Mouse (Mus musculus) neural tube, embryonic 12.5 days (tissue): Measurements from ENCODE around the gene Tbc1d2. TPM values are rescaled to one million over a fixed set of nuclear protein-coding genes. Genes with fewer than 3 reads are reported as not detected.

ENCODE experiments used
- ATAC-seq: fragments of 200-750 bp; cut with Nextera tagmentation; 2 replicates; pipeline ENCODE4 v1.8.0; 2017; ENCODE audit warnings: low read depth, mild to moderate bottlenecking, moderate TSS enrichment, moderate library complexity; ENCODE audit not compliant: low FRiP score
- H3K27ac ChIP-seq: fragments of 300-500 bp; sonication (generic); 2 replicates; pipeline ENCODE4 v1.5.1; 2016
- H3K27me3 ChIP-seq: fragments of 300-500 bp; sonication (generic); replicated peaks from 2 replicates; pipeline ENCODE4 v1.6.1; 2016; ENCODE audit warnings: mild to moderate bottlenecking
- H3K36me3 ChIP-seq: fragments of 300-500 bp; sonication (generic); 2 replicates; pipeline ENCODE4 v1.6.1; 2016; ENCODE audit warnings: mild to moderate bottlenecking
- H3K4me1 ChIP-seq: fragments of 300-500 bp; sonication (generic); 2 replicates; pipeline ENCODE4 v1.6.1; 2016
- H3K4me2 ChIP-seq: fragments of 300-500 bp; sonication (generic); replicated peaks from 2 replicates; pipeline ENCODE4 v1.6.1; 2016; ENCODE audit warnings: mild to moderate bottlenecking
- H3K4me3 ChIP-seq: fragments of 300-500 bp; sonication (generic); 2 replicates; pipeline ENCODE4 v1.5.1; 2016
- H3K9ac ChIP-seq: fragments of 300-500 bp; sonication (generic); 2 replicates; pipeline ENCODE4 v1.6.1; 2016; ENCODE audit warnings: mild to moderate bottlenecking
- H3K9me3 ChIP-seq: fragments of 300-500 bp; sonication (generic); 2 replicates; pipeline ENCODE4 v1.6.1; 2016; ENCODE audit warnings: mild to moderate bottlenecking
- WGBS: fragments of 180-500 bp; shearing (Covaris S2); methylation state at CpG from one replicate; pipeline ENCODE4 v1.1.7; 2016; 5-methylcytosine and 5-hydroxymethylcytosine counted together
- polyA plus RNA-seq: library from polyadenylated mRNA; unstranded; fragments of >200 nt; fragmentation: Nextera tagmentation; extraction: Ambion mirVana; gene quantifications from 2 replicates; pipeline ENCODE4 v1.2.1, GENCODE M21; 2016

The Tbc1d2 gene
- polyA plus RNA-seq, 1 experiment from 2014 or later, result 1.5 TPM

DNA sequence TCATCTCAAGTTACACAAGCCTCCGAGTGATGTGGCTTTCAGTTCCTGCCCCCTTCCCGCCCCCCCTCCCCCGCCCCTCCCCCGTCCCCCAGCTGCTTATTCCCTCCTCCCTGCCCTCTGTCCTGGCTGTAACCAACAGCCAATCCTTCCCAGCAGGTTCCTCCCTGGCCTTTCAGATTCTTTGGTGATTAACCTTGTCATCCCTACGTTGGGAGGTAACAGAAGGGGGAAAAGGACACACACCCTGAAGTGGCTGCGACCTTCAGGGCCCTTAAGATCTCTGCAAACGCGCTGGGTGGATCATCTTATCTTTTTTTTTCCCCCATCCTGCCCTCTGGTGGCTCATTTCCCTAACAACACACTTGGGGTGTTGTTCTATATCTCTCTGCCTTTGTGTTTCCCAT lies 15.4 kb upstream of the Tbc1d2 start:
- 2% methylated on average over 8 of the region's 8 CpGs for WGBS
- H3K36me3 ChIP-seq, result no peaks in the 10 kb centered on the region
- H3K4me2 ChIP-seq, result peak overlapping the region; percentile 70
- H3K9me3 ChIP-seq, result no peaks in the 10 kb centered on the region
- H3K4me1 ChIP-seq, result peaks cover 19% of the 10 kb centered on the region
- no peak overlapping the region for H3K9ac ChIP-seq
- no peak for ATAC-seq
- H3K4me3 ChIP-seq, result no peak overlapping the region
- no peaks in the 10 kb centered on the region for H3K27me3 ChIP-seq
- H3K27ac ChIP-seq, result no peak overlapping the region

DNA sequence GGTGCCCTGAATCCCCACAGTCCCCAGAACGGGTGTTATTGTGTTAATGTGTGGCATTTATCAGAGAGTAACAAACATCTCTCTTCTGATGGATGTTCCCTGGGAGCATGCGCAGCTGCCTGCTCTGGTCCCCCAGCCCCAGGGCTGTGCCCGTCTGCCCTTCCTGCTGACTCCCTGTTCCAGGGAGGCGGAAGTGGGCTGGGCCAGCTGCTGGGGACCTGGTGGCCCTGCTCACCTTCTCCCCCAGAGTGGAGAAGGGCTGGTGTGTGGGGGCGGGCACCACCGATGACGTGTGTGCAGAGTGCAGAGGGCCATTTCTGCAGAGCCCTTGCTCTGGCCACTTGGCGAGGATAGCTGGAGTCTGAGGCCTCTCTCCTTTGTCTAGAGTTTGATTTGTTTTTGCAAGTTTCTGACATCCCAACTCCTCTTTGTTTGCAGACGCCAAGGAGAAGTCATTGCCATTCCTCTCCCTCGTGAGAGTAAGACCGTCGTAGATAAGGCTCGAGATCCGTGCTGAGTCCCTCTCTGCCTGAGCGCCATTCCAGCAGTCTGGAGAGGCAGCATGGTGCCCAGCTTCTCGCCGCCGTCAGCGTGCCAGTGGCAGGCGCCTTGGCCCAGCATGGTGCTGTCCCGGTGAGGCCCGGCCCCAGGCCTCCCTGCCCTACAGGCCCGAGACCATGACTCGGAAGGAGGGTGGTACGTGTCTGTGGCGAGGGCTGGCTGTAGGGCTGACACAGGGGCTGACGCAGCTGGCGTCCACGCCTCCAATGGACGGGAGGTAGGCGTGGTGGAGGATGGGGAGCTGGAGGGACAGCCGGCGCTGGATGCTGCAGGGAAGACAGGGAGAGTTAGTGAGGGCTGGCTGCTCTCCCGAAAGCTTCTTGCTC lies 14.4 kb upstream of the Tbc1d2 start:
- Histone ChIP-seq H3K9ac (peak overlapping the region; percentile 61), H3K27ac (peak overlapping the region; percentile 81)
- 1% methylated on average over 34 of the region's 34 CpGs for WGBS

DNA sequence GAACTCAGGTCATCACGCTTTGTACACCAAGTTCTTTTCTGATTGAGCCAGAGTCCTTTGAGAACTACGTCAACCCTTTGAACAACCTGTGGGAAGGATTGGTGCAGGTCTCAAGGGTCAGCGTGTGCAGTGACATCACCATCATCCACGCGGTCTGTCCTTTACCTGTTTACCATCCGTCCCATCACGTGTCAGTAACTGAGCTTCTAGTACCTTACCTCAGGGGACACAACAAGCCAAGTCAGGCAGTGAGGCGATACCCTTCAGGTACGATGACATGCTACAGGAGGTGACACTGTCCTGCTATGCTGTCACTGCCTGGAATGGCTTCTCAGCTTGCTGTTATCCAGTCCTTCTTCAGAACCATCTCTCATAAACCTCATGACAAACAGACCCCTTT lies 11.4 kb upstream of the Tbc1d2 start:
- H3K4me3 ChIP-seq, result no peak overlapping the region
- H3K4me2 ChIP-seq, result no peak overlapping the region
- H3K27ac ChIP-seq, result no peak overlapping the region
- H3K36me3 ChIP-seq, result no peaks in the 10 kb centered on the region
- no peaks in the 10 kb centered on the region for H3K27me3 ChIP-seq
- peaks cover 19% of the 10 kb centered on the region for H3K4me1 ChIP-seq
- ATAC-seq, result no peak
- no peaks in the 10 kb centered on the region for H3K9me3 ChIP-seq
- H3K9ac ChIP-seq, result no peak overlapping the region
- WGBS, result 78% methylated on average over 9 of the region's 9 CpGs

More for the DNA sequence above, 14.4 kb upstream of the Tbc1d2 start:
- peaks cover 19% of the 10 kb centered on the region for H3K4me1 ChIP-seq
- H3K36me3 ChIP-seq, result no peaks in the 10 kb centered on the region
- H3K4me3 ChIP-seq, result peak overlapping the region; percentile 34
- ATAC-seq, result peak; percentile 93
- H3K4me2 ChIP-seq, result peak overlapping the region; percentile 70
- no peaks in the 10 kb centered on the region for H3K27me3 ChIP-seq
- no peaks in the 10 kb centered on the region for H3K9me3 ChIP-seq

DNA sequence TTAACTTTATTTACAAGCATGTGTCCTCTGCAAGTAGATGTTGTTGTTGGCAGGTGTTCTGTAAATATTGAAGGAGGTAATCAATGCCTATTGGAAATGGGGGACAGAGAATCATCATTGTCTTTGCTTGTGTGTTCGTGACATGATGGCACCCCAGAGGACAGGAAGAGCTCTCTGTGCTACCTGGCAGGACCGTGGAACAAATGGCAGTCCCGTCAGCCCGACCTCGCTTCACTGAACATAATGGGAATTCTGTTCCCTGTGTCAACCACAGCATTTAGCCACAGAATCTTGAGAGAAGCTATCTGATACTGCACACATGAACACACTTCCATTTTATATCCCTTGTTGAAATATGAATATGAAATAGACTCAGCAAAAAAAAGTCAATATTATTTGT lies 8.9 kb upstream of the Tbc1d2 start:
- WGBS, result 55% methylated on average over 5 of the region's 5 CpGs
- Histone ChIP-seq H3K27ac (no peak overlapping the region), H3K36me3 (no peaks in the 10 kb centered on the region), H3K4me3 (no peak overlapping the region), H3K27me3 (no peaks in the 10 kb centered on the region), H3K9me3 (no peaks in the 10 kb centered on the region), H3K9ac (no peak overlapping the region), H3K4me1 (peaks cover 8% of the 10 kb centered on the region; the same call in 1 of the 2 replicates), H3K4me2 (no peak overlapping the region)
- ATAC-seq, result no peak

DNA sequence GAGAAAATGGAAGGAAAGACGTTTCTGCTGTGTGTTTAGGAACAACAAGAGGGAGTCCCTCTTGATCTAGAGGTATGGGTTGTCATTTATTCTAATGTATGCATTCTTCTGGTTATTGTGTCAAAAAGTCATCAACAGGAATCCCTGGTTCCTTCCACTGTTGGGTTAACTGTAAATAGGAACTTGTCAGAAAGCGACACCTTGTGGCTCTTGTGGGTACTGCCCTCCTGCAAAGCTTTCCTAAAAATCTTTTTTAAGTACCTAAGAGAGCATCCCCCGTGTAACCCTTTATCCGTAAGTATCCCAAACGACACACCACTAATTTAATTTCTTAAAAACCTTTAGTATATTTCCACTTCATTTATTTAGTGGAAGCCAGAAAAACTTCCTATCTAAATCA lies 7.1 kb upstream of the Tbc1d2 start:
- WGBS, result 14% methylated on average over 5 of the region's 5 CpGs
- ATAC-seq, result no peak
- Histone ChIP-seq H3K9me3 (no peaks in the 10 kb centered on the region), H3K36me3 (no peaks in the 10 kb centered on the region), H3K27me3 (peaks cover 6% of the 10 kb centered on the region; the same call in 1 of the 2 replicates), H3K4me3 (no peak overlapping the region), H3K4me1 (no peaks in the 10 kb centered on the region), H3K9ac (no peak overlapping the region), H3K27ac (no peak overlapping the region), H3K4me2 (no peak overlapping the region)

DNA sequence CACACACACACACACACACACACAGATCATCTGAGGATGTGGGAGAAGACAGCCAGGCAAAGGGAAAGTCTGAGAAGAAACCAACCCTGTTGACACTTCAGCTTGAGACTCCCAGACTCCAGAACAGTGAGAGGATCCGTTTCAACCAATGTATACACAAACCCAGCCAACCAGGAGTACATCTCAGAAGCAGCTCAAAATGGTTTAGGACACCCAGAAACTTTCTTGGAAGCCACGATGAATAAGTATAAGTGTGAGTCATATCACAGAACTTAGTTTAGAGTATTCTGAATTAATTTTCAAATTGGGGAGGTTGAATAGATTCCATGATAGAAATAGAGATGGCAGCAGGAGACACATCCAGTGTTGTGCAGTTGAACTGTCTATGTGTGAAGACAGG lies 5.9 kb upstream of the Tbc1d2 start:
- no peak overlapping the region for H3K4me3 ChIP-seq
- H3K9ac ChIP-seq, result no peak overlapping the region
- no peaks in the 10 kb centered on the region for H3K4me1 ChIP-seq
- H3K9me3 ChIP-seq, result no peaks in the 10 kb centered on the region
- 74% methylated on average over 2 of the region's 2 CpGs for WGBS
- H3K36me3 ChIP-seq, result no peaks in the 10 kb centered on the region
- no peak overlapping the region for H3K27ac ChIP-seq
- ATAC-seq, result no peak
- H3K4me2 ChIP-seq, result no peak overlapping the region
- peaks cover 14% of the 10 kb centered on the region; the same call in 1 of the 2 replicates for H3K27me3 ChIP-seq

DNA sequence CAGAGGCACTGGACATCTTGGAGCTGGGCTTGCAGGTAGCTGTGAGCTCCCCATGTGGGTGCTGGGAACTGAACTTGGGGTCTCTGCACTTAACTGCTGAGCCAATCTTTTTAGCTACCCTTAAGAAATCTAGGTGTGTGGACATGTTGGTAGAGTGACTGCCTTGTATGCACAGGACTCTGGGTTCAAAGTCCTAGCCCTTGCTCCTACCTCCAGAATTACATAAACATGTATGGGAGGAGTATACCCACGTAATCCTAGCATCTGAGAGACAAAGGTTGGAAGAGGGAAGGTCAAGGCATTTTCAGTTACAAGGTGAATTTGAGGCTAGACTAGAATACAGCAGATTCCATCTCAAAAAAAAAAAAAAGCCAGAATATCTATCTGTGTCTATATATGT lies 5.3 kb upstream of the Tbc1d2 start:
- 58% methylated on average over 1 of the region's 1 CpGs for WGBS
- Histone ChIP-seq H3K9me3 (no peaks in the 10 kb centered on the region), H3K9ac (no peak overlapping the region), H3K4me1 (no peaks in the 10 kb centered on the region), H3K27ac (no peak overlapping the region), H3K36me3 (no peaks in the 10 kb centered on the region), H3K4me3 (no peak overlapping the region), H3K27me3 (peaks cover 14% of the 10 kb centered on the region; the same call in 1 of the 2 replicates), H3K4me2 (no peak overlapping the region)
- ATAC-seq, result no peak

DNA sequence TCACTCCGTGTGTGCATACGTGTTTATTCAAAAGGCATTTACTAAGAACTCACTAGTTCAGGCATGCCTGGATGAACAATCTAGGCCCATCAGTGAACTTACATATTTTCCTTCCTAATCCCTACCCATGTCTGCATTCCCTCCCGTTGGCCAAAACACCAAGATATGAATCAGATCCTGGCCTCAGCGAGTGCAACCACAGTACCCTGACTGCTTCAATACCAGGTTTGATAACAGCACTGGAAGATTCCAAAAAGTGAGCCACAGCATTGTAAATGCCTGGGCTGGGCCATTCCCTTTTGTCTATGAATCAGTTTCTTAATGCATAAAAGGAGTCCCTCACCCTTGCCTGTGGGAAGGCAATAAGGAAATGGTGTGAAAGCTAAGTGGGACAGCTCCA lies 848 bp downstream of the Tbc1d2 start:
- Histone ChIP-seq H3K9me3 (no peaks in the 10 kb centered on the region), H3K4me1 (peaks cover 4% of the 10 kb centered on the region; the same call in 1 of the 2 replicates), H3K36me3 (no peaks in the 10 kb centered on the region), H3K4me2 (peak overlapping the region; percentile 89), H3K27ac (no peak overlapping the region), H3K27me3 (peaks cover 31% of the 10 kb centered on the region), H3K9ac (no peak overlapping the region), H3K4me3 (0 out of 2 replicates have a peak overlapping the region, but pooled peaks have one; percentile 66)
- WGBS, result 69% methylated on average over 4 of the region's 4 CpGs
- ATAC-seq, result no peak

DNA sequence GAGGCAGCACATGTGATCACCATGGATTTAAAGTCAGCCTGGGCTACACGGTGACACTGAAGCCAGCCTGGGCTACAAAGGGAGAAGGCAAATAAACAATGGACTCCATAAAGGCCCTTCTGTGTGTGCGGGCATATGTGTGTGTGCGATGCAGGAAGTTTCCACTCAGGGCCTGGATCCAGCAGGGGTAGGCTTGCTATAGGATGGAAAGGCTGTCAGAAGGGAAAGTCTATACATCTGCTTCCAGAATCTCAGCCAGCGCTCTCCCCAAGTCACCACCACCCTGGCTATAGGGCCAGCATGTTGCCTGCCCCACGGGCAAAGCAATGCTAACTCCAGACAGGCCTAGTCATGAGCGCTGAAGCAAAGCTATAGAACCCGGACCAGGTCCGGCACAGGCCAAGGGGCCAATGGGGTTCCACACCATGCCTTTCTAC lies 6.3 kb downstream of the Tbc1d2 start:
- ATAC-seq, result no peak
- Histone ChIP-seq H3K4me1 (no peaks in the 10 kb centered on the region), H3K4me2 (no peak overlapping the region), H3K27me3 (peaks cover 7% of the 10 kb centered on the region; the same call in 1 of the 2 replicates), H3K4me3 (no peak overlapping the region), H3K9me3 (no peaks in the 10 kb centered on the region), H3K36me3 (no peaks in the 10 kb centered on the region), H3K27ac (no peak overlapping the region), H3K9ac (no peak overlapping the region)
- WGBS, result 91% methylated on average over 8 of the region's 8 CpGs

DNA sequence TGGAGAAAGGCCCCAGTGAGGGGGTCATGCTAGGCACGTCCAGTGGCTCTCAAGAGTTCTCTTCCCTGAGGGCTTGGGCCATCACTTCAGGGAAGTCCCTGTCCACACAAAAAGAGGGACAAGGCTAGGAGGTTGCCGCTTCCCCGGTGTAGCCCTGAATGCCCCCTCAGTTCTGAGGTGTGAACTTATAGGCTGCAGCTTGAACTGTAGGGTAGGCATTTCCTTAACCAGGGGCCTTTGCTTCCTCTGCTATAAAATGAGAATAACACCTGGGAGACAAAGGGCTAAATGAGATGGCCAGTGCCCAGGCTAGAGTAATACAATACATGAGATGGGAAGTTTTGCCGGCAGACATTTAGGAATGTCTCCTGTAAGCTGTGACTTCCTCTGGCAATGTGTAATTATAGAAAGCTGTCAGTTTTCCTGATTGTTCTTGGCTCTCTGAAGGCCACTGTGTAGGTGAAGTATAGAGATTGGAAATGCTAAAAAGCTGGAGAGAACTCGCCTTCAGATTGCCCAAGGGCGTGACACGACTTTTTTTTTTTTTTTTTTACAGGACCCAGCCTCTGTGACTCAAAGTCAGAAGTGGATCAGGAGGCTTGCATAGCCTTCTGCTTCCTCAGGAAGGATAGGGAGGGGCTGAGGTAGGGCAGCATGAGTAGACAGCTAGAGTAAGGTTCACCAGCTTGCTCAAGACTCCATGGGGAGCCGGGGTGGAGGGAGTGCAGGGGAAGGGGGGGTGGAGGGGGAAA lies 6.9 kb downstream of the Tbc1d2 start:
- H3K4me2 ChIP-seq, result no peak overlapping the region
- no peaks in the 10 kb centered on the region for H3K4me1 ChIP-seq
- no peak for ATAC-seq
- H3K9me3 ChIP-seq, result no peaks in the 10 kb centered on the region
- H3K27ac ChIP-seq, result no peak overlapping the region
- H3K36me3 ChIP-seq, result no peaks in the 10 kb centered on the region
- no peak overlapping the region for H3K4me3 ChIP-seq
- 74% methylated on average over 8 of the region's 8 CpGs for WGBS
- H3K27me3 ChIP-seq, result 0 out of 2 replicates have a peak, but pooled peaks cover 2% of the 10 kb centered on the region
- H3K9ac ChIP-seq, result no peak overlapping the region

DNA sequence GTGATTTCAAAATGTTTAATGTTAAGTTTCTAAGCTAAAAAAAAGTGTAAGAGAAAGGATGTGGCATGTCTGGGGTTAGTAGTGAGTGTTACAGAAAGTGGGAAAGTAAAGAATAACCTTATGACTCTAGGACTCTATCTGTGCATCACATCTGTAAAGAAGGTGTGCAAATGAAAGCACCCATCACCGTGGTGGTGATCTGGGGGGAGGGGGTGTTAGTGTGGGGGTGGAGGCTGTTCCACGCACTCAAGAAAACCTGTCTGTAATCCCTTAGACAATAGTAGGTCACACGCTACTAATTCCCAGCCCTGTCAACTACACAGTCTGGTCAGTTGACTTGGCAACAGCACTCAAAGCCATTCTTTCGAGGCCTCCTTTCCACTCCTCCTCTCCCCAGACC lies 8.7 kb downstream of the Tbc1d2 start:
- Histone ChIP-seq H3K4me2 (no peak overlapping the region), H3K4me3 (no peak overlapping the region), H3K9me3 (no peaks in the 10 kb centered on the region), H3K27ac (no peak overlapping the region), H3K27me3 (no peaks in the 10 kb centered on the region), H3K9ac (no peak overlapping the region), H3K36me3 (no peaks in the 10 kb centered on the region), H3K4me1 (no peaks in the 10 kb centered on the region)
- no peak for ATAC-seq
- 66% methylated on average over 4 of the region's 4 CpGs for WGBS

DNA sequence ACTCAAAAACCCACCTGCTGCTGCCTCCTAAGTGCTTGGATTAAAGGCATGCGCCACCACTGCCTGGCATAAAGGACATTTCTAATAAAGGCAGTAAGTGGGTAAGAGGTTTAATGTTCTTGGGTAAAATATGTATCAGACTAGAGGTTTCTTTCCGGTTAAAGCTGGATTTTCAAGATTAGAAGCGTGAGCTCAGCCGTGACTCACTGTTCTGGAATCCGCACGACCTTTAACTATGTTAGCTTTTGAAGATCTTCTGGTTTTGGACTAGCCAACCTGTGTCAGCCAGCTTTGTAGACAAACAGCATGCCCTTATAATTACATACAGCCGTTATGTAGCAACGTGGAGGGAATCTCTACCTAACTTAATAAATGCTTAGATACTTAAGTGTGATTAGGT lies 10.1 kb downstream of the Tbc1d2 start:
- Histone ChIP-seq H3K9me3 (no peaks in the 10 kb centered on the region), H3K4me3 (no peak overlapping the region), H3K4me1 (no peaks in the 10 kb centered on the region), H3K36me3 (no peaks in the 10 kb centered on the region), H3K27me3 (no peaks in the 10 kb centered on the region), H3K4me2 (no peak overlapping the region), H3K27ac (no peak overlapping the region), H3K9ac (no peak overlapping the region)
- ATAC-seq, result no peak
- WGBS, result 92% methylated on average over 8 of the region's 8 CpGs
